In the genomic region with DNA sequence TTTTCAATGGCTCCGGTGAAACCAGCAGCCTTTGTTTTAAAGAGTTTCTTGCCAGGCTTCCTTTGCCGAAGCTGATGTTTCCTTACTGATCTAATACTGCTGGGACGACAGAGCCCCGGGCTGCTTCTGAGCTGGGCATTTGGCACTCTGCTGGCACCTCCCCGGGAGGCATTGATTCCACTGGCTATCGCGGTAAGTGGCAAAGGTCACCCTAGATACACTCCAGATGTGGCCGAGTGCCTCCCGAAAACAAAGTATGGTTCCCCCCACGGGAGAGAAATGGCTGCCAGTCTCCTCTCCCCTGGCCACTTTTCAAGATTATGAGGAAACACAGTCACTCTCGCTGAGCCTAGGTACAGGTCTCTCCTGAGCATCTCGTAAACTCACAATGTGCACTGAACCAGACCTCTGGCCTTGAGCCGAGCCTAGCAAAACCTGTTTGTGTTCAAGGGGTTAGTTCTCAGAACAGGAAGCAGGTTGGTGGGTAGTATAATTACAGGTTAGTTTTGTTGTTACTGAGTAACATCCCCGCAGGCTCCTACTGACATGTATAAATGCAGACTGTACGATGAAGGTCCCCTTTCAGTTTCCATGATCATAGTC, we compare ENCODE assay signal across 12 mouse cellular contexts.
DNase-seq lines count a peak whose midpoint lies in the region; TF ChIP-seq lines count a peak whose summit lies in the region.
"Had no signal": no experiment of that assay in that cellular context is flagged by ENCODE, and none has a peak within 500 bp of the region (broad histone marks: within the 10 kb centered on the region; RNA-seq: fewer than 3 reads in every experiment).

No protein-coding gene starts in this region.

- H3K4me1 ChIP-seq in spleen, adult 2 months (ENCODE audit: control insufficient read depth, insufficient read depth, insufficient read length), result no peaks in the 10 kb centered on the region

- TF ChIP-seq CTCF in spleen, adult 2 months (IDR thresholded peaks at IDR 0.05; ENCODE audit: extremely low read depth, insufficient read depth, insufficient read length, insufficient replicate concordance), result no peak

- H3K4me3 ChIP-seq in spleen, adult 2 months (ENCODE audit: extremely low read depth, insufficient read depth, insufficient read length), result no peak overlapping the region
- H3K4me3 ChIP-seq: midbrain, embryonic 13.5 days had no signal

- WGBS in spleen, adult 2 months, result 83% methylated on average over 15 of the region's 15 CpGs

- TF ChIP-seq POLR2A in spleen, adult 2 months (IDR thresholded peaks at IDR 0.05; ENCODE audit: low read depth, low read length), result no peak

- no peaks in the 10 kb centered on the region for H3K27me3 ChIP-seq in spleen, adult 2 months (ENCODE audit: control insufficient read depth, insufficient read depth, low read length)
- H3K27me3 ChIP-seq: CH12.LX; midbrain, embryonic 13.5 days had no signal

- DNase-seq in adrenal gland, adult 2 months, result peak; percentile 30
- no peak for DNase-seq in adrenal gland, postnatal 4 days (ENCODE audit: low spot score in 2 of 2)
- DNase-seq in spleen, adult 2 months (ENCODE audit: low read depth in 1 of 2, low spot score in 2 of 2), result no peak
- DNase-seq in spleen, postnatal 4 days (ENCODE audit: low spot score in 2 of 2), result no peak
- peak; percentile 29 for DNase-seq in kidney, postnatal 14 days
- DNase-seq in right cerebral cortex, postnatal 14 days, result no peak
- DNase-seq in layer of hippocampus, postnatal 14 days (ENCODE audit: low spot score in 2 of 2), result no peak
- DNase-seq in retina, postnatal 1 day, result no peak
- DNase-seq: cerebellum, adult 2 months; lung, postnatal 36 days had no signal

- no peaks in the 10 kb centered on the region for H3K36me3 ChIP-seq in spleen, adult 2 months (ENCODE audit: control insufficient read depth, insufficient read depth, low read length)

- H3K27ac ChIP-seq in spleen, adult 2 months (ENCODE audit: insufficient read depth, low read length), result peak overlapping the region; percentile 47; the same call in 1 of the 2 replicates
- H3K27ac ChIP-seq: midbrain, embryonic 13.5 days had no signal

Comparison
In these comparisons a context has a peak if more than half of its experiments do, and no peak if none do; other contexts are left out.
1. DNase-seq: peak in adrenal gland, adult 2 months (single experiment) and kidney, postnatal 14 days (single experiment); none in adrenal gland, postnatal 4 days (0 of 2), spleen, adult 2 months (0 of 2), spleen, postnatal 4 days (0 of 2), right cerebral cortex, postnatal 14 days (single experiment), layer of hippocampus, postnatal 14 days (0 of 2) and retina, postnatal 1 day (single experiment).